Mouse (Mus musculus): Measurements from ENCODE around the gene Ccdc83. TPM values are rescaled to one million over a fixed set of nuclear protein-coding genes. Genes with fewer than 3 reads are reported as not detected.

Gene Ccdc83
- polyA plus RNA-seq, 1 experiment from 2014 or later, result not detected

GRCm38 (mm10) chr7:90274561-90275100, 9.1 kb upstream of the Ccdc83 start:
- Histone ChIP-seq H3K4me1 (replicated peaks; ENCODE audit: control insufficient read depth, insufficient read depth, low read length) (no peaks in the 10 kb centered on the region), H3K9ac (replicated peaks; ENCODE audit: low read depth, low read length) (no peak overlapping the region), H3K27me3 (replicated peaks; ENCODE audit: control insufficient read depth, insufficient read depth, low read length) (no peaks in the 10 kb centered on the region), H3K36me3 (ENCODE audit: control insufficient read depth, insufficient read depth) (no peaks in the 10 kb centered on the region), H3K27ac (ENCODE audit: low read length) (no peak overlapping the region), H3K4me3 (replicated peaks; ENCODE audit: low read length) (no peak overlapping the region), H3K4me2 (ENCODE audit: low read length) (no peak overlapping the region), H3K9me3 (ENCODE audit: control insufficient read depth, low read length) (no peaks in the 10 kb centered on the region)
- ATAC-seq, result no peak
- 47% methylated on average over 11 of the region's 11 CpGs for WGBS

GRCm38 (mm10) chr7:90270141-90270540, 4.6 kb upstream of the Ccdc83 start:
- Histone ChIP-seq H3K9me3 (ENCODE audit: control insufficient read depth, low read length) (no peaks in the 10 kb centered on the region), H3K4me1 (replicated peaks; ENCODE audit: control insufficient read depth, insufficient read depth, low read length) (peaks cover 4% of the 10 kb centered on the region), H3K36me3 (ENCODE audit: control insufficient read depth, insufficient read depth) (no peaks in the 10 kb centered on the region), H3K27ac (ENCODE audit: low read length) (no peak overlapping the region), H3K27me3 (replicated peaks; ENCODE audit: control insufficient read depth, insufficient read depth, low read length) (no peaks in the 10 kb centered on the region), H3K9ac (replicated peaks; ENCODE audit: low read depth, low read length) (no peak overlapping the region), H3K4me2 (ENCODE audit: low read length) (no peak overlapping the region), H3K4me3 (replicated peaks; ENCODE audit: low read length) (no peak overlapping the region)
- 84% methylated on average over 3 of the region's 3 CpGs for WGBS
- no peak for ATAC-seq

- H3K36me3 ChIP-seq (ENCODE audit: control insufficient read depth, insufficient read depth), result no peaks in the 10 kb centered on the region
- no peaks in the 10 kb centered on the region for H3K9me3 ChIP-seq (ENCODE audit: control insufficient read depth, low read length)
- H3K4me2 ChIP-seq (ENCODE audit: low read length), result peak overlapping the region; percentile 45
- WGBS, result 10% methylated on average over 7 of the region's 7 CpGs
- peaks cover 19% of the 10 kb centered on the region for H3K4me1 ChIP-seq (replicated peaks; ENCODE audit: control insufficient read depth, insufficient read depth, low read length)
- H3K27ac ChIP-seq (ENCODE audit: low read length), result peak overlapping the region; percentile 93
- H3K4me3 ChIP-seq (replicated peaks; ENCODE audit: low read length), result peak overlapping the region; percentile 29
- H3K9ac ChIP-seq (replicated peaks; ENCODE audit: low read depth, low read length), result 0 out of 2 replicates have a peak overlapping the region, but pooled peaks have one; percentile 26
- H3K27me3 ChIP-seq (replicated peaks; ENCODE audit: control insufficient read depth, insufficient read depth, low read length), result no peaks in the 10 kb centered on the region
- peak; percentile 87 for ATAC-seq
These were observed 3.5 kb downstream of the Ccdc83 start for GRCm38 (mm10) chr7:90261902-90262599.

- H3K4me2 ChIP-seq (ENCODE audit: low read length), result no peak overlapping the region
- no peaks in the 10 kb centered on the region for H3K36me3 ChIP-seq (ENCODE audit: control insufficient read depth, insufficient read depth)
- ATAC-seq, result no peak
- no peak overlapping the region for H3K4me3 ChIP-seq (replicated peaks; ENCODE audit: low read length)
- no peaks in the 10 kb centered on the region for H3K27me3 ChIP-seq (replicated peaks; ENCODE audit: control insufficient read depth, insufficient read depth, low read length)
- H3K4me1 ChIP-seq (replicated peaks; ENCODE audit: control insufficient read depth, insufficient read depth, low read length), result peaks cover 14% of the 10 kb centered on the region
- H3K9me3 ChIP-seq (ENCODE audit: control insufficient read depth, low read length), result no peaks in the 10 kb centered on the region
- 98% methylated on average over 2 of the region's 2 CpGs for WGBS
- no peak overlapping the region for H3K27ac ChIP-seq (ENCODE audit: low read length)
- H3K9ac ChIP-seq (replicated peaks; ENCODE audit: low read depth, low read length), result no peak overlapping the region
These were observed 5.7 kb downstream of the Ccdc83 start for GRCm38 (mm10) chr7:90259899-90260298.

GRCm38 (mm10) chr7:90258701-90259100, 6.9 kb downstream of the Ccdc83 start:
- no peak overlapping the region for H3K4me3 ChIP-seq (replicated peaks; ENCODE audit: low read length)
- WGBS, result 91% methylated on average over 2 of the region's 2 CpGs
- no peak for ATAC-seq
- no peaks in the 10 kb centered on the region for H3K9me3 ChIP-seq (ENCODE audit: control insufficient read depth, low read length)
- peaks cover 14% of the 10 kb centered on the region for H3K4me1 ChIP-seq (replicated peaks; ENCODE audit: control insufficient read depth, insufficient read depth, low read length)
- H3K27me3 ChIP-seq (replicated peaks; ENCODE audit: control insufficient read depth, insufficient read depth, low read length), result no peaks in the 10 kb centered on the region
- no peak overlapping the region for H3K4me2 ChIP-seq (ENCODE audit: low read length)
- H3K27ac ChIP-seq (ENCODE audit: low read length), result no peak overlapping the region
- no peak overlapping the region for H3K9ac ChIP-seq (replicated peaks; ENCODE audit: low read depth, low read length)
- H3K36me3 ChIP-seq (ENCODE audit: control insufficient read depth, insufficient read depth), result no peaks in the 10 kb centered on the region

GRCm38 (mm10) chr7:90252946-90253345, 12.6 kb downstream of the Ccdc83 start:
- Histone ChIP-seq H3K27ac (ENCODE audit: low read length) (no peak overlapping the region), H3K9ac (replicated peaks; ENCODE audit: low read depth, low read length) (no peak overlapping the region), H3K4me3 (replicated peaks; ENCODE audit: low read length) (no peak overlapping the region), H3K9me3 (ENCODE audit: control insufficient read depth, low read length) (no peaks in the 10 kb centered on the region), H3K36me3 (ENCODE audit: control insufficient read depth, insufficient read depth) (no peaks in the 10 kb centered on the region), H3K4me2 (ENCODE audit: low read length) (no peak overlapping the region), H3K27me3 (replicated peaks; ENCODE audit: control insufficient read depth, insufficient read depth, low read length) (no peaks in the 10 kb centered on the region), H3K4me1 (replicated peaks; ENCODE audit: control insufficient read depth, insufficient read depth, low read length) (no peaks in the 10 kb centered on the region)
- WGBS, result 75% methylated on average over 5 of the region's 5 CpGs
- no peak for ATAC-seq

- no peaks in the 10 kb centered on the region for H3K4me1 ChIP-seq (replicated peaks; ENCODE audit: control insufficient read depth, insufficient read depth, low read length)
- H3K9ac ChIP-seq (replicated peaks; ENCODE audit: low read depth, low read length), result no peak overlapping the region
- 75% methylated on average over 5 of the region's 5 CpGs for WGBS
- H3K36me3 ChIP-seq (ENCODE audit: control insufficient read depth, insufficient read depth), result no peaks in the 10 kb centered on the region
- H3K27ac ChIP-seq (ENCODE audit: low read length), result no peak overlapping the region
- no peak for ATAC-seq
- no peak overlapping the region for H3K4me2 ChIP-seq (ENCODE audit: low read length)
- H3K4me3 ChIP-seq (replicated peaks; ENCODE audit: low read length), result no peak overlapping the region
- H3K9me3 ChIP-seq (ENCODE audit: control insufficient read depth, low read length), result no peaks in the 10 kb centered on the region
- no peaks in the 10 kb centered on the region for H3K27me3 ChIP-seq (replicated peaks; ENCODE audit: control insufficient read depth, insufficient read depth, low read length)
These were observed 21.9 kb downstream of the Ccdc83 start for GRCm38 (mm10) chr7:90243643-90244042.

GRCm38 (mm10) chr7:90243151-90243550, 22.4 kb downstream of the Ccdc83 start:
- Histone ChIP-seq H3K4me2 (ENCODE audit: low read length) (no peak overlapping the region), H3K27me3 (replicated peaks; ENCODE audit: control insufficient read depth, insufficient read depth, low read length) (no peaks in the 10 kb centered on the region), H3K4me3 (replicated peaks; ENCODE audit: low read length) (no peak overlapping the region), H3K36me3 (ENCODE audit: control insufficient read depth, insufficient read depth) (no peaks in the 10 kb centered on the region), H3K9ac (replicated peaks; ENCODE audit: low read depth, low read length) (no peak overlapping the region), H3K9me3 (ENCODE audit: control insufficient read depth, low read length) (no peaks in the 10 kb centered on the region), H3K4me1 (replicated peaks; ENCODE audit: control insufficient read depth, insufficient read depth, low read length) (no peaks in the 10 kb centered on the region), H3K27ac (ENCODE audit: low read length) (no peak overlapping the region)
- no peak for ATAC-seq
- WGBS, result 93% methylated on average over 6 of the region's 6 CpGs

GRCm38 (mm10) chr7:90236289-90236905, 29.2 kb downstream of the Ccdc83 start:
- Histone ChIP-seq H3K4me2 (ENCODE audit: low read length) (no peak overlapping the region), H3K27ac (ENCODE audit: low read length) (no peak overlapping the region), H3K9ac (replicated peaks; ENCODE audit: low read depth, low read length) (no peak overlapping the region), H3K4me1 (replicated peaks; ENCODE audit: control insufficient read depth, insufficient read depth, low read length) (no peaks in the 10 kb centered on the region), H3K27me3 (replicated peaks; ENCODE audit: control insufficient read depth, insufficient read depth, low read length) (no peaks in the 10 kb centered on the region), H3K4me3 (replicated peaks; ENCODE audit: low read length) (no peak overlapping the region), H3K36me3 (ENCODE audit: control insufficient read depth, insufficient read depth) (no peaks in the 10 kb centered on the region), H3K9me3 (ENCODE audit: control insufficient read depth, low read length) (no peaks in the 10 kb centered on the region)
- no peak for ATAC-seq
- 18% methylated on average over 4 of the region's 4 CpGs for WGBS
